Mouse (Mus musculus) activated CD4-positive, CD25-positive, alpha-beta regulatory T cell, adult 4 months (primary cell): Measurements from ENCODE around the gene Phka2. TPM values are rescaled to one million over a fixed set of nuclear protein-coding genes. Genes with fewer than 3 reads are reported as not detected.

Experiments used
- ATAC-seq: one replicate; pipeline ENCODE4 v1.8.0; 2017
- polyA plus RNA-seq, 2 experiments: library from polyadenylated mRNA; unstranded; fragments of 100-300 nt; shearing (Covaris generic); gene quantifications; one replicate each; pipeline ENCODE4 v1.2.1; 2017

Gene Phka2
- polyA plus RNA-seq, 2 experiments from 2014 or later: 6.4 to 9.0 TPM

GRCm38 (mm10) chrX:160598562-160599458 is 96.8 kb downstream of the Phka2 start:
- no peak for ATAC-seq

- no peak for ATAC-seq
These were observed 99.1 kb downstream of the Phka2 start for GRCm38 (mm10) chrX:160601053-160601452.

- ATAC-seq: no peak
These were observed 100.8 kb downstream of the Phka2 start for GRCm38 (mm10) chrX:160602770-160603169.

- no peak for ATAC-seq
These were observed 101.3 kb downstream of the Phka2 start for GRCm38 (mm10) chrX:160603316-160603715.

- ATAC-seq: peak; percentile 75
These were observed 102.1 kb downstream of the Phka2 start for GRCm38 (mm10) chrX:160603981-160604541.

GRCm38 (mm10) chrX:160609849-160610248 is 107.9 kb downstream of the Phka2 start:
- no peak for ATAC-seq

GRCm38 (mm10) chrX:160610482-160610881 is 108.5 kb downstream of the Phka2 start:
- ATAC-seq: no peak

GRCm38 (mm10) chrX:160610882-160611644 is 109.1 kb downstream of the Phka2 start:
- no peak for ATAC-seq

Other genes with a start within 250 kb of the Phka2 start
- gene Adgrg2, start 111.5 kb upstream of the Phka2 start, polyA plus RNA-seq: not detected
- not detected for gene Ppef1, start 233.6 kb downstream of the Phka2 start, polyA plus RNA-seq